Mouse (Mus musculus) olfactory bulb, adult 2 months (tissue): ENCODE data around the gene Adh1.

ENCODE experiments used
- CTCF ChIP-seq: fragments of 200-500 bp; IDR thresholded peaks from 2 replicates; pipeline ENCODE4 v1.5.1; 2012; ENCODE audit warnings: low read depth, mild to moderate bottlenecking, low read length, moderate library complexity; ENCODE audit not compliant: insufficient read depth
- POLR2A ChIP-seq: fragments of 200-500 bp; IDR thresholded peaks from 2 replicates; pipeline ENCODE4 v1.6.1; 2012; ENCODE audit warnings: mild to moderate bottlenecking, low read depth, low read length, moderate library complexity; ENCODE audit not compliant: insufficient read depth

DNA sequence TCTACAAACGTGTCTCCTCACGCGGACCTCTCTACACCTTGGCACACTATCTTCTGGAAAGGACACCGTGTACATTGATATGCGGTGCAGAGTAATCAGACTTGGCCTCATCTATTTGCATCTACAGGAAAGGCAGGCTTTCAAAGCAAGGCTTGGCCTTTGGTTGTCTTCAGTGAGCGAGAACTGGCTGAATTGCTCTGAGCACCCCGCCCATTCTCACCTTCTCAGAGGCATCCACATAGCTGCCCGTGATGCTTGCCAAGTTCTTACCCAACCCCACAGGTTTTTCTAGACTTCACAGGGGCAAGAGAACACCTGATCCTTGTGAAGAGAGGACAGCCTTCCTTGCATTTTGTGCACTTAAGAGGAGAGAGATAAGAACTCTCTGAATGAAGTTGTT is 49.1 kb downstream of the Adh1 start:
- TF ChIP-seq CTCF: no peak
- TF ChIP-seq POLR2A: no peak
